Mouse (Mus musculus): ENCODE measurements around the gene Caskin1. TPM values are rescaled to one million over a fixed set of nuclear protein-coding genes. Genes with fewer than 3 reads are reported as not detected.
A peak's percentile ranks its signal among the peaks of the same experiment; 100 is the strongest.

The Caskin1 gene
- polyA plus RNA-seq, 1 experiment from 2014 or later: 4.3 TPM

- H3K27ac ChIP-seq: peak overlapping the region; percentile 89
- no peak for DNase-seq (ENCODE audit: extremely low spot score, low spot score)
- peaks cover 44% of the 10 kb centered on the region for H3K4me1 ChIP-seq
- peaks cover 47% of the 10 kb centered on the region for H3K27me3 ChIP-seq (ENCODE audit: poor library complexity, severe bottlenecking)
- 21% methylated on average over 19 of the region's 19 CpGs for WGBS
- no peaks in the 10 kb centered on the region for H3K36me3 ChIP-seq (replicated peaks)
- peak overlapping the region; percentile 90 for H3K4me3 ChIP-seq
- H3K9me3 ChIP-seq: no peaks in the 10 kb centered on the region
Measured at GRCm38 (mm10) chr17:24489265-24490030, 1.0 kb downstream of the Caskin1 start.

DNA sequence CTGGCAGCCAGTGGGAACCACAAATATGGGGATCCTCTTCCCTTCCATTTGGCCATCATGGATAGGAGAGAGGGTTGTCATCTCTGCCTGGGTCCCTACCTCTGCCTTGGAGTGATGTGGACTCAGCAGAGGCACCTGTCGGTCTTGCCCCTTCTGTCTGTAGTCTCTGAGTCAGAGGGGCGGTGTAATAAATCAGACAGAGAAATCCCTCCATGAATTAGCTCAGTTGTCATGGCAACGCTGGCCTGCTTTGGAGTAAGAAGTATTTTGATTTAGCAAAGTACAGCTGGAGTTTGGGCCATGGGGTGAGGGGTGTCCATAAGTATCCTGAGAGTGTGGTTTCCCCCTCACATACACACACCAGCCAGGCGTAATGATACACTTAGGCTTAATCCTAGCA is 2.0 kb downstream of the Caskin1 start:
- H3K4me1 ChIP-seq: peaks cover 44% of the 10 kb centered on the region
- no peaks in the 10 kb centered on the region for H3K9me3 ChIP-seq
- H3K27ac ChIP-seq: no peak overlapping the region
- no peak overlapping the region; the same call in 1 of the 2 replicates for H3K4me3 ChIP-seq
- peaks cover 47% of the 10 kb centered on the region for H3K27me3 ChIP-seq (ENCODE audit: poor library complexity, severe bottlenecking)
- 82% methylated on average over 4 of the region's 4 CpGs for WGBS
- DNase-seq (ENCODE audit: extremely low spot score, low spot score): no peak
- H3K36me3 ChIP-seq (replicated peaks): no peaks in the 10 kb centered on the region

DNA sequence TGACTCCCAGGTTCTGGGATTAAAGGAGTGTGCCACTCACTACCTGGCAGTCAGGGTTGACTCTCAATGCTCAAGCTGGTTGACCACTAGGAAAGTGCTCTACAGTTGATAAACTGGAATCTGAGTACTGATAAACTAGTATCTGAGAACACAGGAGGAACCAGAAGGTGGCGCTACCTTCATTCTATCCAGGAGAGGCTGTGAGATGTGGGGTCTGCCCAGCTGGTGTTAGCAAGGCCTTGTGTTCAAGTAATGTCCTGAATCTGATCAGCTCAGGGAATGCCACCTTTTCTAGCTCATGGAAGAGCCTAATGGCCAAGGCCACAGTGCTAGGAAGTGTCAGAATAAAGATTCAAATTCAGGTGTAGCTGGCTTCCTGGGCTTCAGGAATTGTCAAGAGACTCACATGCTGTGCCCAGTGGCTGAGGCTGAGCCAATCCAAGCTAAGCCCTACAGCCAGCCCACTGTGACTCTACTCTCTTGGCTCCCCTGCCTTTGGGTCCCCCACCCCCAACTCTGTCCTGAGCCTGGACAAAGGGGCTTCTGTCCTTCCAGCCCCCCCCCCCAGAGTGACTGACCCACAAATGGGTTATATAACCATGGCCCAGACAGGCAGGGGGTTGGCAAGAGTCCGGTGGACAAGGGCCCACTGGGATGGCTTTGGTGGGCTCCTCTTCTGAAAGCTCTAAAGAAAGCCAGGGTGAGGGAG is 6.4 kb downstream of the Caskin1 start:
- Histone ChIP-seq H3K9me3 (no peaks in the 10 kb centered on the region), H3K27me3 (ENCODE audit: poor library complexity, severe bottlenecking) (peaks cover 12% of the 10 kb centered on the region), H3K4me1 (peaks cover 21% of the 10 kb centered on the region), H3K36me3 (replicated peaks) (peaks cover 40% of the 10 kb centered on the region), H3K27ac (0 out of 2 replicates have a peak overlapping the region, but pooled peaks have one; percentile 13), H3K4me3 (no peak overlapping the region)
- WGBS: 43% methylated on average over 2 of the region's 2 CpGs
- peak; percentile 51 for DNase-seq (ENCODE audit: extremely low spot score, low spot score)

- Histone ChIP-seq H3K4me1 (peaks cover 14% of the 10 kb centered on the region), H3K27ac (no peak overlapping the region), H3K4me3 (no peak overlapping the region), H3K27me3 (ENCODE audit: poor library complexity, severe bottlenecking) (peaks cover 6% of the 10 kb centered on the region), H3K36me3 (replicated peaks) (peaks cover 42% of the 10 kb centered on the region), H3K9me3 (no peaks in the 10 kb centered on the region)
- DNase-seq (ENCODE audit: extremely low spot score, low spot score): no peak
- WGBS: 85% methylated on average over 3 of the region's 3 CpGs
Measured at GRCm38 (mm10) chr17:24495443-24495842, 7.0 kb downstream of the Caskin1 start.

DNA sequence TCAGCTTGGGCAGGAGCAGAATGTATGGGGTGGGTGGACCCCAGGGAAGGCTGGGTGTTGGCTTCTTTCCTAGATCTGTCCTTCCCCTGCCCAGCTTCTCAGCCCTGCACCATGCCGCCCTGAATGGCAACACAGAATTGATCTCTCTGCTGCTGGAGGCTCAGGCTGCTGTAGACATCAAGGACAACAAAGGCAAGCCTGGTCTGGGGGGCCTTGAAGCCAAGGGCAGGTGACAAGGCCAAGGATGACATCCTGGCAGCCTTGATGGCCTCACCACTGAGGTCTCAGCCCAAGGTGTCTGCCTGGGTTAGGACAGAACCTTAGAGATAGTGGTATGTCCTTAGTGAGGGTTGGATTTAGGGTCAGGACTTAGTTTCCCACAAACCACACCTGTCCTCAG is 7.6 kb downstream of the Caskin1 start:
- peaks cover 48% of the 10 kb centered on the region for H3K36me3 ChIP-seq (replicated peaks)

DNA sequence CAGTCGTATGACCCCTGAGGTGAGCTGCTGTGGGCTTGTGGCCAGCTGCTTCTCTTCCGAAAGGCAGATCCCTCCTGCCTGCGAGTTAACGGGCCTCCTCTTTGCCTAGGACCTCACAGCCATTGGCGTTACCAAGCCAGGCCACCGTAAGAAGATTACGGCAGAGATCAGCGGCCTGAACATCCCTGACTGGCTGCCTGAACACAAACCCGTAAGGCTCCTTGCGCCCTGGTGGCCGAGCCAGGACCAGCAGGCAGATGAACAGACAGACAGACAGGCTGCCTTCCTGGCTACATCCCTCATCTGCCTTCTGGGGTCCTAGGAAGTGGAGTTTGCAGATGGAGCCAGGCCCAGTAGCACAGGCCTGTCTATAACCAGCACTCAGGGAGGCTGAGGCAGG is 13.8 kb downstream of the Caskin1 start:
- Histone ChIP-seq H3K9me3 (no peaks in the 10 kb centered on the region), H3K4me3 (no peak overlapping the region), H3K4me1 (peaks cover 15% of the 10 kb centered on the region), H3K27ac (0 out of 2 replicates have a peak overlapping the region, but pooled peaks have one; percentile 16), H3K27me3 (ENCODE audit: poor library complexity, severe bottlenecking) (peaks cover 17% of the 10 kb centered on the region), H3K36me3 (replicated peaks) (peaks cover 88% of the 10 kb centered on the region)
- WGBS: 34% methylated on average over 11 of the region's 11 CpGs
- no peak for DNase-seq (ENCODE audit: extremely low spot score, low spot score)

More for the DNA sequence above, 7.6 kb downstream of the Caskin1 start:
- H3K9me3 ChIP-seq: no peaks in the 10 kb centered on the region
- WGBS: 89% methylated on average over 1 of the region's 1 CpGs
- peaks cover 11% of the 10 kb centered on the region for H3K4me1 ChIP-seq
- no peak for DNase-seq (ENCODE audit: extremely low spot score, low spot score)
- no peak overlapping the region for H3K27ac ChIP-seq
- H3K4me3 ChIP-seq: no peak overlapping the region
- no peaks in the 10 kb centered on the region for H3K27me3 ChIP-seq (ENCODE audit: poor library complexity, severe bottlenecking)

DNA sequence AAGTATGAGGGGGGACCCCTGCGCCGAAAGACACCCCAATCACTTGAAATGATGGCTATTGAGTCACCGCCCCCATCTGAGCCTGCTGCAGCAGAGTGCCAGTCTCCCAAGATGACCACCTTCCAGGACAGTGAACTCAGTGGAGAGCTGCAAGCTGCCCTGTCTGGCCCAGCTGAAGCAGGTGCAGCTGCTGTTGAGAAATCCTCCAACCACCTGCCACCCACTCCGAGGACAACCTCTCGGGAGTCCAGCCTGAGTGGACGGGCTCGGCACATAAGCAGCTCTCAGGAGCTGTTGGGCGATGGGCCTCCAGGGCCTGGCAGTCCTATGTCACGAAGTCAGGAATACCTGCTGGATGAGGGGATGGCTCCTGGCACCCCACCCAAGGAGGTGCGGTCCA is 15.7 kb downstream of the Caskin1 start:
- no peak for DNase-seq (ENCODE audit: extremely low spot score, low spot score)
- Histone ChIP-seq H3K36me3 (replicated peaks) (peaks cover 88% of the 10 kb centered on the region), H3K27me3 (ENCODE audit: poor library complexity, severe bottlenecking) (peaks cover 20% of the 10 kb centered on the region), H3K9me3 (no peaks in the 10 kb centered on the region), H3K4me1 (peaks cover 16% of the 10 kb centered on the region), H3K4me3 (no peak overlapping the region), H3K27ac (no peak overlapping the region)
- 96% methylated on average over 10 of the region's 10 CpGs for WGBS

DNA sequence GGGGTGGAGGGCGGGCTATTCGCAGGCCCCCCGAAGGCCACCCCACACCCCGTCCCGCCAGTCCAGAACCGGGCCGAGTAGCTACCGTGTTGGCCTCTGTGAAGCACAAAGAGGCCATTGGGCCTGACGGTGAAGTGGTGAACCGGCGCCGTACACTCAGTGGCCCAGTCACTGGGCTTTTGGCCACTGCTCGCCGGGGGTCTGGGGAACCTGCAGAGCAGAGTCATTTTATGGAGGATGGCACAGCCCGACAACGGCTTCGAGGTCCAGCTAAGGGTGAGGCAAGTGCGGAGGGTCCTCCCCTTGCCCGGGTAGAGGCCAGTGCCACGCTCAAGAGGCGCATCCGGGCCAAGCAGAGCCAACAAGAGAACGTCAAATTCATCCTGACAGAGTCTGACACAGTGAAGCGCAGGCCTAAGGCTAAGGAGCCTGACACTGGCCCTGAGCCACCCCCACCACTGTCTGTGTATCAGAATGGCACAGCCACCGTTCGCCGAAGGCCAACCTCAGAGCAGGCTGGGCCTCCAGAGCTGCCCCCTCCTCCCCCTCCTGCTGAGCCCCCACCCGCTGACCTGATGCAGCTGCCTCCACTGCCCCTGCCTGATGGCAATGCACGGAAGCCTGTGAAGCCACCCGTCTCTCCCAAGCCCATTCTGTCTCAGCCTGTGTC is 17.0 kb downstream of the Caskin1 start:
- Histone ChIP-seq H3K27me3 (ENCODE audit: poor library complexity, severe bottlenecking) (peaks cover 20% of the 10 kb centered on the region), H3K4me1 (peaks cover 16% of the 10 kb centered on the region), H3K27ac (no peak overlapping the region), H3K4me3 (0 out of 2 replicates have a peak overlapping the region, but pooled peaks have one; percentile 2), H3K36me3 (replicated peaks) (peaks cover 93% of the 10 kb centered on the region), H3K9me3 (no peaks in the 10 kb centered on the region)
- no peak for DNase-seq (ENCODE audit: extremely low spot score, low spot score)
- WGBS: 93% methylated on average over 30 of the region's 30 CpGs

DNA sequence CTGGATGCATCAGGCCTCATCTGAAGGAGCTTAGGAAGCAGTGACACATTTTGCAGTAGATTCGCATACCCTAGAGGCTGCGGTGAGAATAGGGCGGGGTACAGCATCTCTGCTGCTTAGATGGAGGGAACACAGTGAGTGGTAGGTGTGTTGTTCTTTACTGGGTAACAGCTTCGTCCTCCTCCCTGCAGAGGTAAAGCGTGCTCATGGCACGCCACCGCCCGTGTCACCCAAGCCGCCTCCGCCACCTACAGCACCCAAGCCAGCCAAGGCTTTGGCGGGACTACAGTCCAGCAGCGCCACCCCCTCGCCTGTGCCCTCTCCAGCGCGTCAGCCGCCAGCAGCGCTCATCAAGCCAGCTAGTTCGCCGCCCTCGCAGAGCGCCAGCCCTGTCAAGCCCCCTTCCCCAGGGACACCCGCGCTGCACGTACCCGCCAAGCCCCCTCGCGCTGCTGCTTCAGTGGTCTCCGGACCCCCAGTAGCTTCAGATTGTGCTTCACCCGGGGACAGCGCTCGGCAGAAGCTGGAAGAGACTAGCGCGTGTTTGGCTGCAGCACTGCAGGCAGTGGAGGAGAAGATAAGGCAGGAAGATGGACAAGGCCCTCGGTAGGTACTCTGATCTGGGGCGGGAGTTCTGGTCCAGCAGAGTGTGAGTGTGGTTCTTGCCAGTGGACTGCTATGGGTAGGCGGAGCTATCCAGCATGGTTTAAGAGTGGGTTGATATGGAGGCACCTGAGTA is 18.1 kb downstream of the Caskin1 start:
- no peaks in the 10 kb centered on the region for H3K9me3 ChIP-seq
- H3K27me3 ChIP-seq (ENCODE audit: poor library complexity, severe bottlenecking): peaks cover 20% of the 10 kb centered on the region
- no peak overlapping the region for H3K27ac ChIP-seq
- peaks cover 93% of the 10 kb centered on the region for H3K36me3 ChIP-seq (replicated peaks)
- DNase-seq (ENCODE audit: extremely low spot score, low spot score): no peak
- 34% methylated on average over 36 of the region's 36 CpGs for WGBS
- 0 out of 2 replicates have a peak overlapping the region, but pooled peaks have one; percentile 11 for H3K4me3 ChIP-seq
- peaks cover 16% of the 10 kb centered on the region for H3K4me1 ChIP-seq

DNA sequence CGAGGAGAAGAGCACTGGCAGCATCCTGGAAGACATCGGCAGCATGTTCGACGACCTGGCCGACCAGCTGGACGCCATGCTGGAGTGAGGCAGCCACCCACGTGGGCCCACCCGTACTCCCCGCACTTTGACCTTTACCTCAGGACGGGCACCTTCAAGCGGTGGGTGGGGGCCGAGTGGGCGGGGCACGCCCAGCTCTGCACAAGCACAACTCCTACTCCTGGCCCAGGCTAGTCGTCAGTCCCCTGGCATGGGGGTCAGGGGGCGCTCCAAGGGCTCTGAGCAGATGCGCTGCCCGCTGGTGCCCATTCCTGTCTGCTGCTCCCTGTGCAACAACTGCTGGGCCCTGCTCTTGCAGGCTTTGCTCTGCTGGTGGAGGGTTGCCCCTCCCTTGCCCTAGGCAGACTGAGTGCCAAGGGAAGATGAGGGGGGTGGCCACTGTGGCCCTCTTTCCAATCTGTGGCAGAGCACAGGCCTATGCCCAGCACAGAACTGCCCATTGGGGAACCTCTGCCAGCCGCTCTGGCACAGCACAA is 18.8 kb downstream of the Caskin1 start:
- no peak for DNase-seq (ENCODE audit: extremely low spot score, low spot score)

DNA sequence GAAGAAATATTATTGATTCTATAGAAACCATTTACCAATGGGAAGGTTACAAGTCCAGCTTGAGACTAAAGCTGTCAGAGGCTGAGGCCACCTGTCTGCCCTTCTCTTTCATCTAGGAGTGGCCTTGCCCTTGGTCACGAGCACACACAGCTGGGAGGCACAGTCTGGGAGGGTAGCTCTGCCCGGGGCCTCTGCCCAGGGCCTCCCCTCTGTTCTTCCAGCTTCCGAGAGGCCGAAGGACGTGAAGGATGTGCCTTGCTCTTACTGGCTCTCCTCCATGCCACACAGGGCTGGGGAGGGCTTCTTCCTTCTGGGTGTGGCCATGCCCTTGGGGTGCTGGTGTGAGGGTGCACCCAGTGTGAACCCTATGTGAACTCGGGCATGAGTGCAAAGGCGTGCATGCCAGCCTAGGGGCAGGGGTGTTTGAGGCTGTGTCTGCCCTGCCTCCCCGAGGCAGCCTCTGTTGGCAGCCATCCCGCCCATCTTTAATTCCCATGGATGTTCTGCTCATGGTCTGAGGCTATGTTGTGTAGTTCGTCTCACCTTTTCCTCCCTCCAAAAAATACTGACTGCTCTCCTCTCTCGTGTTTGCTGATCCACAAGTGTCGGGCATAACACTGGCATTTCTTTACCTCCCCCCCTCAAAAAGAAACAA is 19.5 kb downstream of the Caskin1 start:
- H3K4me3 ChIP-seq: no peak overlapping the region
- WGBS: 89% methylated on average over 12 of the region's 12 CpGs
- H3K27me3 ChIP-seq (ENCODE audit: poor library complexity, severe bottlenecking): peaks cover 20% of the 10 kb centered on the region
- no peaks in the 10 kb centered on the region for H3K9me3 ChIP-seq
- DNase-seq (ENCODE audit: extremely low spot score, low spot score): no peak
- H3K36me3 ChIP-seq (replicated peaks): peaks cover 93% of the 10 kb centered on the region
- peaks cover 16% of the 10 kb centered on the region for H3K4me1 ChIP-seq
- no peak overlapping the region for H3K27ac ChIP-seq

More for the DNA sequence above, 18.8 kb downstream of the Caskin1 start:
- 45% methylated on average over 19 of the region's 19 CpGs for WGBS
- Histone ChIP-seq H3K9me3 (no peaks in the 10 kb centered on the region), H3K4me1 (peaks cover 16% of the 10 kb centered on the region), H3K4me3 (no peak overlapping the region), H3K27ac (no peak overlapping the region), H3K36me3 (replicated peaks) (peaks cover 93% of the 10 kb centered on the region), H3K27me3 (ENCODE audit: poor library complexity, severe bottlenecking) (peaks cover 20% of the 10 kb centered on the region)

Data from forebrain, embryonic 10.5 days (tissue).